Mouse (Mus musculus) embryonic facial prominence, embryonic 12.5 days (tissue): ENCODE measurements around the gene Mef2b. TPM values are rescaled to one million over a fixed set of nuclear protein-coding genes. Genes with fewer than 3 reads are reported as not detected.
A peak's percentile ranks its signal among the peaks of the same experiment; 100 is the strongest.
"Not testable (repeated sequence)": the region's sequence is repeated elsewhere in the genome, so short reads cannot be mapped to it uniquely, and the experiment has no call there.

Experiments
- ATAC-seq: fragments of 200-750 bp; cut with Nextera tagmentation; 2 replicates; pipeline ENCODE4 v1.8.0; 2017; ENCODE audit not compliant: insufficient number of reproducible peaks, insufficient read depth, low FRiP score, low TSS enrichment
- H3K27ac ChIP-seq: fragments of 300-500 bp; sonication (generic); 2 replicates; pipeline ENCODE4 v1.5.1; 2016; ENCODE audit warnings: mild to moderate bottlenecking
- H3K27me3 ChIP-seq: fragments of 300-500 bp; sonication (generic); 2 replicates; pipeline ENCODE4 v1.6.1; 2016; ENCODE audit warnings: mild to moderate bottlenecking, moderate library complexity
- H3K36me3 ChIP-seq: fragments of 300-500 bp; sonication (generic); 2 replicates; pipeline ENCODE4 v1.6.1; 2016; ENCODE audit warnings: mild to moderate bottlenecking
- H3K4me1 ChIP-seq: fragments of 300-500 bp; sonication (generic); 2 replicates; pipeline ENCODE4 v1.6.1; 2016
- H3K4me2 ChIP-seq: fragments of 300-500 bp; sonication (generic); replicated peaks from 2 replicates; pipeline ENCODE4 v1.6.1; 2016; ENCODE audit warnings: mild to moderate bottlenecking, moderate library complexity
- H3K4me3 ChIP-seq: fragments of 300-500 bp; sonication (generic); 2 replicates; pipeline ENCODE4 v1.5.1; 2016; ENCODE audit warnings: mild to moderate bottlenecking
- H3K9ac ChIP-seq: fragments of 300-500 bp; sonication (generic); 2 replicates; pipeline ENCODE4 v1.6.1; 2016; ENCODE audit warnings: mild to moderate bottlenecking, moderate library complexity
- H3K9me3 ChIP-seq: fragments of 300-500 bp; sonication (generic); 2 replicates; pipeline ENCODE4 v1.6.1; 2016; ENCODE audit warnings: mild to moderate bottlenecking, moderate library complexity
- WGBS: fragments of 180-500 bp; shearing (Covaris S2); methylation state at CpG from one replicate; pipeline ENCODE4 v1.1.7; 2016; 5-methylcytosine and 5-hydroxymethylcytosine counted together
- microRNA-seq: library from miRNA; unstranded; fragments of <30 nt; microRNA quantifications from one replicate; pipeline ENCODE4, GENCODE M21; 2017
- polyA plus RNA-seq: library from polyadenylated mRNA; unstranded; fragments of >200 nt; fragmentation: Nextera tagmentation; extraction: Ambion mirVana; gene quantifications from 2 replicates; pipeline ENCODE4 v1.2.1, GENCODE M21; 2016

Mef2b gene
- polyA plus RNA-seq, 1 experiment from 2014 or later, result 1.9 TPM

DNA sequence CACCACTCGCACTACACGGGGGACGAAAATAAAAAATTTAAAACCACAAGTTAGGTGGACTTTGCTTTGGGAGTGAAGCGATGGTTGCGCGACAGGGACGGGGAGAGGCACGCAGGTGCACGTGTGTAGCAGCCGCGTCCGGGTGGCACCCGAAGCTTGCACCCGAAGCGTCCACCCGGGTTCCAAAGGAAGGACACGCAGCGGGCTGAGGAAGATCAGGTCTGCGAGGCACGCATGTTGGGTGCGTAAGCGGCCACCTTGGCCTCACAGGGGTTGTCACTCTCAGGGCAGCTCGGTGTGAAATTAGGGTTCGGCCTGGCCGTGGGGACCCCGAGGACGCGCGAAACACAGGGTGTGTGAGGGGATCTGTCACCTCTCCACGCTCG lies 72.2 kb downstream of the Mef2b start:
- Histone ChIP-seq H3K9ac (peak overlapping the region; percentile 70), H3K27ac (no peak overlapping the region), H3K36me3 (no peaks in the 10 kb centered on the region), H3K4me2 (peak overlapping the region; percentile 99), H3K4me1 (peaks cover 24% of the 10 kb centered on the region), H3K27me3 (0 out of 2 replicates have a peak, but pooled peaks cover 4% of the 10 kb centered on the region), H3K9me3 (no peaks in the 10 kb centered on the region), H3K4me3 (peak overlapping the region; percentile 69)
- ATAC-seq, result no peak
- WGBS, result 2% methylated on average over 31 of the region's 31 CpGs

DNA sequence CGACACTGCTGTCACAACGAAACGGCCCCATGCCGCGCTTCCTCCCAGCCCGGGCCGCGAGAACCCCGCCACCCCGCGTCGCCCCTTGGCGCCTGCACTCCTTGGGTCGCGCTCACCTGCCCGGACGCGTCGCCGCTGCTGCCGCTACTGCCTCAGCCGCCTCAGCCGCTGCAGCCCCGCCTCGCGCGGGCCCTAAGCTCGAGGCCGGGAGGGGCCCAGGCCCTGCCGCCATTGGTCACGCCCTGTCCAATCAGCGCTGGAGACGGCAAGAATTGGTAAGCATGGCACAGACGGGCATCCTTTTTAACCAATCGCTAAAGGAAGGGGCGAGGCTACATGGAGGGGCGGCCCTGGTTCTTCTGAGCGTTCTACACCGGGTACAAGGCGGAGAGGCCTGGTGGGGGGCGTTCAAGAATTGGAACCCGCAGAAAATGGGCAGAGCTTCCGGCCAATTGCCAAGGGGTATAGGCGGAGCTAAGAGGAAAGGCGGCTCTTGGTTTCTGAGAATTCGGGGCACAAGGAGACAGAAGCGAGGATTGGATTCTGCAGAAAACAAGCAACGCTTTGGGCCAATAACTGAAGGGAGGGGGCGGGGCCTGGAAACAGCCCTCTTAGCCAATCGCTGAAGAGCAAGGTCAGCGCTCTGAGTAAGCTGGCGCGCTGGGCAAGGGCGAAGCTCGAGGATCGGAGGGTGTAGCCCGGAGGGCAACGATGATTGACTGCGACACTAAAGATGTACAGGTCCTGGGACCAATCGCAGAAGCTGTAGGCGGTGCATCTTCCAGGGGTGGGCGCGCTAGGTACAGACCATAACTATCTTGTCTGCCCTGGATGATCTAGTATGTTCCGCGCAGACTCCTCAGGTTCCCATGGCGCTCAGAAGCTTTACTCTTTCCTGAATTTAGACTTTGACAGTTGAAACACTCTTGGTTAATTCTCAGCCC lies 72.9 kb downstream of the Mef2b start, which contains the start of gene Slc25a42:
TSS of gene Slc25a42 (minus strand) at position 194 of the 944 bp plus-strand sequence.
- peak within 1 kb of the TSS; percentile 70 for H3K9ac ChIP-seq
- WGBS, result under 1% methylated on average over 66 of the region's 66 CpGs
- ATAC-seq, result peak; percentile 99
- peak within 1 kb of the TSS; percentile 99 for H3K4me2 ChIP-seq
- peak within 1 kb of the TSS; percentile 17; the same call in 1 of the 2 replicates for H3K27ac ChIP-seq
- H3K9me3 ChIP-seq, result no peaks in the 10 kb centered on the region
- peak within 1 kb of the TSS; percentile 69 for H3K4me3 ChIP-seq
- H3K36me3 ChIP-seq, result no peaks in the 10 kb centered on the region
- H3K27me3 ChIP-seq, result 0 out of 2 replicates have a peak, but pooled peaks cover 4% of the 10 kb centered on the region
- H3K4me1 ChIP-seq, result peaks cover 24% of the 10 kb centered on the region

DNA sequence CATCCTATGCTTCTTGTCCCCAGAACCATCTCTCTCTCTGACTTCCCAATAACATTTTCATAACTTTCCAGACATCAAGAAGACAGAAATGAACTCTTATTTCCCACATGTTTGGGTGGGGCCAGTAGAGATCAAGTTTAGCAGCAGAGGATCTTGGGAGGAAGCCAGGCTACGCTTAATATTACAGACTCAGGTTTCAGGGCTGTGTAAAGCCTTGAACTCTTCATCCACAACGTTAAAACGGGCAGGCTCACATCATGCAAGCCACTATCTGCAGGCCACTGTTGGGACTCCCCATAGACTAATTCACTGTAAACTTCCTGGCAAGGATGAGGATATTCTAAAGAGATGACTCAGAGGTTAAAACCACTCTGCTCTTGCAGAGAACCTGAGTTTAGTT lies 74.9 kb downstream of the Mef2b start:
- H3K4me3 ChIP-seq, result no peak overlapping the region
- no peak overlapping the region for H3K9ac ChIP-seq
- no peaks in the 10 kb centered on the region for H3K27me3 ChIP-seq
- no peaks in the 10 kb centered on the region for H3K36me3 ChIP-seq
- no peak overlapping the region for H3K4me2 ChIP-seq
- peaks cover 24% of the 10 kb centered on the region for H3K4me1 ChIP-seq
- no peak for ATAC-seq
- 57% methylated on average over 3 of the region's 3 CpGs for WGBS
- H3K27ac ChIP-seq, result no peak overlapping the region
- no peaks in the 10 kb centered on the region for H3K9me3 ChIP-seq

DNA sequence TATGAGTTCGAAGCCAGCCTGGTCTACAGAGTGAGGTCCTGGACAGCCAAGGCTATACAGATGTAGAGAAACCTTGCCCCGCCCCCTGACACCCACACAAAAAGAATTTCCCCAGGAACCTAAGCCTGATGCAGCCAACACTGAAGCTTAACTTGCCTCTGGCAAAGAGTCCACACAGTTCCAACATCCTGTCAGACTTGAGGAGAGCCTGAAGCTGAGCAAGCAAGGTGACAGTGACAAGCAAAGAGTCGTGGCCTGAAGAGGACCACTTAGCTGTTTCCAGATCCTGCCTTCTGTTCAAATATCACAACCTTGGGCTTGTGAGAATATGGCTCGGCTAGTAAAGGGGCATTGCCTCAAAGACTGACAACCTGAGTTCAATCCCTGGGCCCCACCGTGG lies 75.6 kb downstream of the Mef2b start:
- Histone ChIP-seq H3K9me3 (no peaks in the 10 kb centered on the region), H3K9ac (no peak overlapping the region), H3K4me3 (no peak overlapping the region), H3K4me1 (peaks cover 20% of the 10 kb centered on the region), H3K4me2 (no peak overlapping the region), H3K27ac (no peak overlapping the region), H3K36me3 (no peaks in the 10 kb centered on the region), H3K27me3 (no peaks in the 10 kb centered on the region)
- 70% methylated on average over 5 of the region's 5 CpGs for WGBS
- ATAC-seq, result no peak

DNA sequence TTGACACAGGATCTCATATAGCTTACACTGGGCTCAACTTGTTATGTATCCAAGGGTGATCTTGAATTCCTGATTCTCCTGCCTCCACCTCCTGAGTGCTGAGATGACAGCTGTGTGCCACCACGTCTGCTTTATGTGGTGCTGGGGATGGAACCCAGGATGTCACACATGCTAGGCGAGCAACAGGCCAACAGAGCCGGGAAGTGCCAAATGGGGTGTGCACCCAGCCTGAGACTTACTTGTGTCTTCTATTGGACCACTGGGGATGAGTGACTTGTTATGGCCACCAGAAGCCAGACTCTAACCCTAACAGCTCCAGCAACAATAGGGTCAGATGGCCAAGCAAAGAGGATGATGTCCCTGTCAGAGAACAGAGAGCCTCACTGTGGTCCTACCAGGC lies 76.7 kb downstream of the Mef2b start:
- not testable (repeated sequence) for H3K4me3 ChIP-seq, H3K36me3 ChIP-seq, H3K27me3 ChIP-seq, H3K9ac ChIP-seq, ATAC-seq, H3K27ac ChIP-seq, H3K4me2 ChIP-seq, H3K9me3 ChIP-seq, H3K4me1 ChIP-seq
- WGBS, result 77% methylated on average over 3 of the region's 3 CpGs

DNA sequence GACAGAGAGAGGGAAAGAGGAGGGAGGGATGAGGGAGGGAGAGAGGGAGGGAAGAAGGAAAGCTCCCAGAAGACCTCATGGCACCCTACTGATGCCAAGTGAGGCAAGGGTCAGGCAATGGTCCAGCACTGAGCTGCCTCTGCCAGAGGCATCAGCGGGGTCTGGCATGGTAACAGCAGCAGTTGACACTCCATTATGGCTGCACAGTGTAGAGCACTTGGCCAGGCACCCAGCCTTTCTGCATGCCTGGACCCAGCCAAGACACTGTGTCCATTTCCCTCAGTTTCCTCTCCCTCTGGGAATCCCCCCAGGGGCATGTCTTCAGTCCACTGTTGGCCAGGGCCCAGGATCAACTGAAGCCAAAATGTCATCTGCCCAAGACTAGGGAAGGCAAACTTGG lies 77.1 kb downstream of the Mef2b start:
- H3K36me3 ChIP-seq, result no peaks in the 10 kb centered on the region
- H3K4me2 ChIP-seq, result no peak overlapping the region
- H3K27ac ChIP-seq, result no peak overlapping the region
- H3K4me3 ChIP-seq, result no peak overlapping the region
- 79% methylated on average over 1 of the region's 1 CpGs for WGBS
- no peaks in the 10 kb centered on the region for H3K9me3 ChIP-seq
- no peak for ATAC-seq
- no peak overlapping the region for H3K9ac ChIP-seq
- H3K4me1 ChIP-seq, result 0 out of 2 replicates have a peak, but pooled peaks cover 6% of the 10 kb centered on the region
- no peaks in the 10 kb centered on the region for H3K27me3 ChIP-seq

Small RNA genes lying within 50 kb of the gene (microRNA-seq; reads per million reads assigned to microRNA genes)
- not detected for gene Mir7066

Other genes starting within 250 kb of the Mef2b start
- gene Tssk6, start 237.5 kb upstream of the Mef2b start, polyA plus RNA-seq, result 4.1 and 5.1 TPM in 2 replicates
- 168 and 171 TPM in 2 replicates for gene Ndufa13, start 237.2 kb upstream of the Mef2b start, polyA plus RNA-seq
- gene Yjefn3, start 237.0 kb upstream of the Mef2b start, polyA plus RNA-seq, result 4.8 and 4.9 TPM in 2 replicates
- 49.8 and 63.0 TPM in 2 replicates for gene Gatad2a, start 143.3 kb upstream of the Mef2b start, polyA plus RNA-seq
- 64.0 and 65.4 TPM in 2 replicates for gene Mau2, start 97.0 kb upstream of the Mef2b start, polyA plus RNA-seq
- gene Sugp1, start 96.9 kb upstream of the Mef2b start, polyA plus RNA-seq, result 55.3 and 56.7 TPM in 2 replicates
- gene Tm6sf2, start 66.8 kb upstream of the Mef2b start, polyA plus RNA-seq, result 0.58 and 1.3 TPM in 2 replicates
- gene Hapln4, start 56.3 kb upstream of the Mef2b start, polyA plus RNA-seq, result 0.04 and 0.06 TPM in 2 replicates
- 4.1 and 6.1 TPM in 2 replicates for gene Ncan, start 18.8 kb upstream of the Mef2b start, polyA plus RNA-seq
- gene Nr2c2ap, start 8.4 kb upstream of the Mef2b start, polyA plus RNA-seq, result 24.2 and 25.0 TPM in 2 replicates
- 25.8 and 28.3 TPM in 2 replicates for gene Rfxank, start 557 bp upstream of the Mef2b start, polyA plus RNA-seq
- 46.5 and 46.7 TPM in 2 replicates for gene Borcs8, start 212 bp upstream of the Mef2b start, polyA plus RNA-seq
- 65.9 and 72.0 TPM in 2 replicates for gene Tmem161a, start 32.6 kb downstream of the Mef2b start, polyA plus RNA-seq
- gene Slc25a42, start 72.6 kb downstream of the Mef2b start, polyA plus RNA-seq, result 4.4 and 4.6 TPM in 2 replicates
- gene Sugp2, start 94.5 kb downstream of the Mef2b start, polyA plus RNA-seq, result 47.5 and 54.0 TPM in 2 replicates
- gene Armc6, start 94.8 kb downstream of the Mef2b start, polyA plus RNA-seq, result 28.7 and 33.3 TPM in 2 replicates
- 89.4 and 89.6 TPM in 2 replicates for gene Homer3, start 143.1 kb downstream of the Mef2b start, polyA plus RNA-seq
- gene Ddx49, start 162.8 kb downstream of the Mef2b start, polyA plus RNA-seq, result 54.8 and 58.9 TPM in 2 replicates
- 267 and 295 TPM in 2 replicates for gene Cope, start 162.8 kb downstream of the Mef2b start, polyA plus RNA-seq
- gene Cers1, start 176.1 kb downstream of the Mef2b start, polyA plus RNA-seq, result 10.0 and 11.1 TPM in 2 replicates
- gene Gdf1, start 190.1 kb downstream of the Mef2b start, polyA plus RNA-seq, result 2.1 and 3.2 TPM in 2 replicates
- gene Upf1, start 213.6 kb downstream of the Mef2b start, polyA plus RNA-seq, result 33.7 and 36.0 TPM in 2 replicates
- gene Comp, start 233.8 kb downstream of the Mef2b start, polyA plus RNA-seq, result 0.61 and 1.4 TPM in 2 replicates